Mouse (Mus musculus) limb, embryonic 14.5 days (tissue): ENCODE data around the gene Idua. TPM values are rescaled to one million over a fixed set of nuclear protein-coding genes. Genes with fewer than 3 reads are reported as not detected.
A peak's percentile ranks its signal among the peaks of the same experiment; 100 is the strongest.

Experiments used
- ATAC-seq: fragments of 200-750 bp; cut with Nextera tagmentation; 2 replicates; pipeline ENCODE4 v1.8.0; 2017; ENCODE audit warnings: low read depth, moderate number of reproducible peaks, moderate TSS enrichment; ENCODE audit not compliant: low FRiP score
- DNase-seq: peaks from one replicate; pipeline ENCODE4 v3.0.0-alpha.2; 2015; ENCODE audit warnings: low spot score
- H3K27ac ChIP-seq: fragments of 300-500 bp; sonication (generic); replicated peaks from 2 replicates; pipeline ENCODE4 v1.5.1; 2014; ENCODE audit warnings: low read depth, mild to moderate bottlenecking, low read length, moderate library complexity, mixed read lengths
- H3K27me3 ChIP-seq: fragments of 300-500 bp; sonication (generic); 2 replicates; pipeline ENCODE4 v1.6.1; 2014; ENCODE audit warnings: low read length, mixed read lengths; ENCODE audit not compliant: control insufficient read depth, insufficient read depth
- H3K36me3 ChIP-seq: fragments of 300-500 bp; sonication (generic); 2 replicates; pipeline ENCODE4 v1.6.1; 2014; ENCODE audit warnings: mild to moderate bottlenecking, low read length, moderate library complexity, mixed read lengths; ENCODE audit not compliant: control insufficient read depth, insufficient read depth
- H3K4me1 ChIP-seq: fragments of 300-500 bp; sonication (generic); 2 replicates; pipeline ENCODE4 v1.6.1; 2014; ENCODE audit warnings: antibody characterized with exemption, low read length, mixed read lengths; ENCODE audit not compliant: control insufficient read depth, insufficient read depth
- H3K4me2 ChIP-seq: fragments of 300-500 bp; sonication (generic); replicated peaks from 2 replicates; pipeline ENCODE4 v1.6.1; 2014; ENCODE audit warnings: low read depth, mild to moderate bottlenecking, low read length, moderate library complexity; ENCODE audit not compliant: severe bottlenecking
- H3K4me3 ChIP-seq: fragments of 300-500 bp; sonication (generic); replicated peaks from 2 replicates; pipeline ENCODE4 v1.5.1; 2014; ENCODE audit warnings: low read length
- H3K9ac ChIP-seq: fragments of 300-500 bp; sonication (generic); 2 replicates; pipeline ENCODE4 v1.6.1; 2014; ENCODE audit warnings: mild to moderate bottlenecking, low read depth, low read length, moderate library complexity; ENCODE audit not compliant: severe bottlenecking
- H3K9me3 ChIP-seq: fragments of 300-500 bp; sonication (generic); 2 replicates; pipeline ENCODE4 v1.6.1; 2016; ENCODE audit warnings: low read length; ENCODE audit not compliant: control insufficient read depth
- POLR2A ChIP-seq: fragments of 200-500 bp; IDR thresholded peaks from 2 replicates; pipeline ENCODE4 v1.8.0; 2012; ENCODE audit warnings: inconsistent platforms, mild to moderate bottlenecking, moderate library complexity, borderline replicate concordance; ENCODE audit not compliant: insufficient read depth, insufficient read length; ENCODE audit errors: extremely low read depth
- WGBS: fragments of 180-500 bp; shearing (Covaris S2); extraction: QIAGEN DNeasy Blood & Tissue Kit; methylation state at CpG from one replicate; pipeline ENCODE4 v1.1.7; 2014; 5-methylcytosine and 5-hydroxymethylcytosine counted together
- polyA plus RNA-seq, 2 experiments: library from polyadenylated mRNA; depleted of rRNA in 1 of 2; stranded (reverse) in 1 of 2; unstranded in 1 of 2; fragments of >200 nt; fragmentation: Nextera tagmentation in 1 of 2; extraction: Ambion mirVana in 1 of 2; gene quantifications; 2 replicates each; pipeline versions ENCODE4 v1.2.1 to v1.2.3; 2012 to 2014

Idua gene
- polyA plus RNA-seq, 2 experiments, result 15.6 to 21.4 TPM

DNA sequence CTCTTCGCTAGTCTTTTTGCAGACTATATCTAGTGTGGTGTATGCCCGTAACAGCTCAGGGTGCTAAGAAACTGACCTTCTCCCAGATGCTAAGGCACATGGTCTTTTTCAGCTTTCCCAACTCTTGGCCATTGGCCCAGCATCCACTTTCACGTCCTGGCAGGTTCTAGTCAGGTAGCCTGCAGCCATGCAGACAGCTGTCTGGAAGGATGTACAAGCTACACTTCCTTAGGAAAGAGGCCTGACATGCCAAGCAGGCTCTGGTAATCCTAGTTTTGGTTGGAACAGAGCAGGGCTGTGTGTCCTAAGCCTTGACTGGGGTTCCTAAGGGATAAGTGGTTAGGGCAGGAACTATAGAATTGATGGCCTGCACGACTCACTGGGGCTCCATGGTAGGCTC is 2.6 kb downstream of the Idua start:
- Histone ChIP-seq H3K27me3 (no peaks in the 10 kb centered on the region), H3K4me3 (no peak overlapping the region), H3K27ac (no peak overlapping the region), H3K9me3 (no peaks in the 10 kb centered on the region), H3K9ac (no peak overlapping the region), H3K36me3 (peaks cover 2% of the 10 kb centered on the region), H3K4me1 (peaks cover 8% of the 10 kb centered on the region), H3K4me2 (no peak overlapping the region)
- DNase-seq, result no peak
- 81% methylated on average over 4 of the region's 4 CpGs for WGBS
- no peak for ATAC-seq
- no peak for TF ChIP-seq POLR2A

DNA sequence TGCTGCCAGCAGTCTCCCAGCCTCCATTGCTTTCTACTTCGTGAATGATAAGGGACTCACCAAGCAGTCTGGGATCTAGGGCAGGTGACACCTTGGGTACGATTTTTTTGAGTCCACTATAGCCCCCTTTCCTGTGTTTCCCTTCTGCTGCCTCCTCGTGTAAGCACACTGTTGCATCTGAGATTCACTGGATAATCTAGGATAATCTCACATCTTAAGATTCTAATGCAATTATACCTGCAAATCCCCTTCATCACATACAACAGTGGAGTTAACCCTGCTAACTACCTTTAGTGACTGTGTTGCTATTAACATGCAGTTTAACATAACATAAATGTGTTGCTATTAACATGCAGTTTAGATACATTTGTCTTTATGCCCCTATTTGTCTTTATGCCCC is 4.9 kb downstream of the Idua start:
- DNase-seq, result no peak
- Histone ChIP-seq H3K9me3 (no peaks in the 10 kb centered on the region), H3K27ac (no peak overlapping the region), H3K4me1 (peaks cover 9% of the 10 kb centered on the region; the same call in 1 of the 2 replicates), H3K4me2 (no peak overlapping the region), H3K9ac (no peak overlapping the region), H3K4me3 (no peak overlapping the region), H3K36me3 (no peaks in the 10 kb centered on the region), H3K27me3 (no peaks in the 10 kb centered on the region)
- ATAC-seq, result no peak
- 46% methylated on average over 3 of the region's 3 CpGs for WGBS
- no peak for TF ChIP-seq POLR2A

DNA sequence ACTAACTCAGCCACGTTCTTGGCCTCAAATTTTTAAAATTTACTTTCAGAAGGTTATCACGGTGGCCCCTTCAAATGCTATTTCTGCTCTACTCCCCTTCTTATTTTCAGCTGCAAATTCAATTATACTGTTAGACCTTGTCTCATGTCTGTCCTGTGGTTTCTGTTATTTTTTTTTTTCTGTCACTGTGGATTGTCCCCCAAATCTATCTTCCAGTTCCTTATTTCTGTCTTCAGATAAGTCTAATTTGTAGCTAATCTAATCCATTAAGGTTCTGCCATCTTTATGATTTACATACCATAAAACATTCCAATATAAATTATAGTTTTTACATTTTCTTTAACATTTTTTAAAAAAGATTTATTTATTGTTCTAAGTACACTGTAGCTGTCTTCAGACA is 7.2 kb downstream of the Idua start:
- WGBS, result 82% methylated on average over 2 of the region's 2 CpGs
- Histone ChIP-seq H3K4me2 (no peak overlapping the region), H3K4me1 (peaks cover 11% of the 10 kb centered on the region; the same call in 1 of the 2 replicates), H3K36me3 (peaks cover 7% of the 10 kb centered on the region), H3K27ac (no peak overlapping the region), H3K9ac (no peak overlapping the region), H3K9me3 (no peaks in the 10 kb centered on the region), H3K4me3 (no peak overlapping the region), H3K27me3 (no peaks in the 10 kb centered on the region)
- TF ChIP-seq POLR2A, result no peak
- DNase-seq (no peak), ATAC-seq (no peak)

DNA sequence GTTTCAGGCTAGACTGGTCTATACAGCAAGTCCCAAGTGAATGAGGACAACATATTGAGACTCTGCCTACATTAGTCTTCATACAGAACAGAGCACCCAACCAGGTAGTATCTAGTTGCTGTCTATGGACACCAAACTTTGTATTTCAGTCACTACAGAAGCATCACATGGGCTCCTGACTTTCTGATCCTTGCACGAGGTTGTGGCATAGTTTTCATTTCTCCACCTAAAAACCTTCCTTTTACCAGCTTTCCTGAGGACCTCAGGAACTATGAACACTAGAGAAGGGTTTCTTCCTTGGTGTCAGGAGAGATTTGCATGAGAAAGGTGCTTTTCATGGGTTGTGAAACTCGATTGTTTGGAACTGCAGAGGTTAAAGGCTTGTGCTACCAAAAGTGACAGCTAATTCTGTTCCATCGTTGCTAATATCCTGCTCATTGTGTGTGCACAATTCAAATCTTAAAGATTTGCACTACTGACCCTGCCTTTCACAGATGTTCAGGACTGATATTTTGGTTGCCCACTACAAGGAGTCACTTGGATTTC is 8.3 kb downstream of the Idua start:
- Histone ChIP-seq H3K4me3 (peak overlapping the region; percentile 53), H3K27ac (peak overlapping the region; percentile 85), H3K4me2 (peak overlapping the region; percentile 85), H3K27me3 (no peaks in the 10 kb centered on the region), H3K9ac (peak overlapping the region; percentile 78), H3K9me3 (no peaks in the 10 kb centered on the region), H3K36me3 (peaks cover 7% of the 10 kb centered on the region), H3K4me1 (peaks cover 11% of the 10 kb centered on the region; the same call in 1 of the 2 replicates)
- WGBS, result 16% methylated on average over 3 of the region's 3 CpGs
- no peak for ATAC-seq
- DNase-seq, result no peak
- TF ChIP-seq POLR2A, result no peak

DNA sequence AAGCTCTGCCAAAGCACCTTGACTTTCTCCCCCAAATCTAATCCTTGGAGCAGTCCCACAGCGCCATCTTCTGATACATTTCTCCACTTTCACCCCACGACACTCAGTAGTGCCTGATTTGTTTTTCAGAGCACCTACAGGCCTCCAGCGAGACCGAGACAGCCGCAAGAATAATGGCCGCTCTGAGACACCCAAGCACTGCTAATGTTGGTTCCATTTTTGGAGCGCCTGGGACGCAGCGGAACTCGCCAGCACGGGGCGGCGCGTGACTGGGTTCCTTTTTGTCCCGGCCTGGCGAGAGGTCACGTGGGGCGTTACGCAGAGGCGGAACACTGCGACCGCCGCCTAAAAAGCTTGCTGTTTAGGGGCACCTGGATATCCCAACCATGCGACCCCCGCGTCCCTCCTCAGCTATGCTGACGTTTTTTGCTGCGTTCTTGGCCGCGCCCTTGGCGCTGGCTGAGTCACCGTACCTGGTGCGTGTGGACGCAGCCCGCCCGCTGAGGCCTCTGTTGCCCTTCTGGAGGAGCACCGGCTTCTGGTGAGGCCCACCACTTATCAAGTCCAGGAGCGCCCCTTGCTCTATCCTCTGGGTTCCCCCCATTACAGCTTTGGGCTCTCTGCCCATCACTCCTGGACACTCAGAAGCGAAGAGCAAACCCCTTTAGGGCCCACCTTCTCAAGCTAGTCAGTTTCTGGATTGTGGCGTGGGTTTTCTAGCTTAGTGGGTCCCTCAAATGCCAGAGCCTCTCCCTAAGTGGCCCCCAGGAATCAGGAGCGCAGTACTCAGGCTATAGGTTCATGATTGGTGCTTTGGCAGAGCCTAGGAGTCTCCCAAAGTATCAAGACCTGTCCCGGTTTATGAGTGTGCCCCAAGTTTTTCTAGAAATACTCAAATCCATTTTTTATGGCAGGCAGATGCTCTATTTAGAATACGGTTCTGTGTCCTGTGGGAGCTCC is 9.1 kb downstream of the Idua start, which contains the start of gene Dgkq:
Dgkq (minus strand) TSS at position 696 of the 960 bp plus-strand sequence.
- H3K4me1 ChIP-seq, result peaks cover 11% of the 10 kb centered on the region; the same call in 1 of the 2 replicates
- H3K27me3 ChIP-seq, result no peaks in the 10 kb centered on the region
- peak within 1 kb of the TSS; percentile 85 for H3K4me2 ChIP-seq
- no peaks in the 10 kb centered on the region for H3K9me3 ChIP-seq
- peak; percentile 89 for ATAC-seq
- peak within 1 kb of the TSS; percentile 78 for H3K9ac ChIP-seq
- WGBS, result 6% methylated on average over 36 of the region's 43 CpGs
- peaks cover 7% of the 10 kb centered on the region for H3K36me3 ChIP-seq
- peak within 1 kb of the TSS; percentile 85 for H3K27ac ChIP-seq
- DNase-seq, result peak; percentile 84
- peak within 1 kb of the TSS; percentile 53 for H3K4me3 ChIP-seq
- 0 out of 2 replicates have a peak, but pooled peaks have one; percentile 8 for TF ChIP-seq POLR2A
